Mouse (Mus musculus) left cerebral cortex, adult 2 months (tissue): ENCODE data around the gene Tspan32. TPM values are rescaled to one million over a fixed set of nuclear protein-coding genes. Genes with fewer than 3 reads are reported as not detected.

ENCODE experiments used
- DNase-seq, 2 experiments: peaks; one replicate each; pipeline ENCODE4 v3.0.0; 2021 to 2022; ENCODE audit warnings: low spot score in 2 of 2, mixed read lengths in 1 of 2; ENCODE audit errors: extremely low spot score in 1 of 2
- H3K27ac ChIP-seq: fragments of 200-600 bp; 2 replicates; pipeline ENCODE4 v1.8.1; 2022
- H3K4me3 ChIP-seq: fragments of 200-600 bp; 2 replicates; pipeline ENCODE4 v1.8.1; 2022
- CTCF ChIP-seq: fragments of 200-600 bp; IDR thresholded peaks from 2 replicates; pipeline ENCODE4 v1.8.1; 2022; ENCODE audit warnings: antibody characterized with exemption, mild to moderate bottlenecking, moderate library complexity
- intact Hi-C: fragments of 180-260 bp; cut with DNase I; formaldehyde crosslinking; loops from one replicate; pipeline ENCODE4 v1.15.1; 2025
- total RNA-seq, 2 experiments: library from RNA; stranded (reverse); gene quantifications; 2 replicates each; pipeline ENCODE4 v1.2.3; 2021

The Tspan32 gene
- total RNA-seq, 2 experiments from 2014 or later = 0.07 TPM; not detected in 1

DNA sequence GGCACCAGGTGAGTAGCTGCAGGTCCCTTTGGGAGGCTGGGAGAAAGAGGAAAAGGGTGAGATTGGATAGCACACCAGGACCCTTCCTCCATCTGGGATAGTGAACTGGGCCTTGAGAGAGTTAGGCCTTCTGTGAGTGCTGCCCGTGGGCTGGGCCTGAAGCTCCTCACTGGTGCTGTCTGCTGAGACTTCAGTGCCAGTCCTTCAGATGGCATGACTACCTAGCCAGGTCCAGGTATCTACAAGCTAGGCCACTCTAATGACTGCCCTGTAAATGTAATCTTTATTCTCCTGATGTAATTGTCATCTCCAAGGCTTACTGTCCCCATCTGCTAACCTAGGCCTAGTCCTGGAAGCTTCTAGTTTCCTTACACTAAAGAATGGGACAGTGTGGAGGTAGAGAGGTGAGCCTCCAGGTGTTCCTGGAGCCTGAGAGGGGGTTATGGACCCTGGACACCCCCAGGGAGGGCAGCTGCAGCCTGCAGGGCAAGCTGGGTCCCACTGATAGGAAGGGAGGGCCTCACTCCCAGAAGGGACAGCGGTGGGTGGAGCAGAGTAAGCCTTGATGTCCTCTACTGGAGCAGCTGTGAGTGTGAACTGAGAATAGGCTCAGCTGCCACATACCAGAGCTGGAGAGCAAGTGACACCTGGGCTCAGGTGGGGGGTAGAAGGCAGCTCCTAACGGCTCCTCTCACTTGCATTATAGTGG, 9.1 kb upstream of the Tspan32 start:
- H3K4me3 ChIP-seq = no peak overlapping the region
- TF ChIP-seq CTCF = no peak
- intact Hi-C loops = no loop called here
- no peak for DNase-seq
- no peak overlapping the region for H3K27ac ChIP-seq

DNA sequence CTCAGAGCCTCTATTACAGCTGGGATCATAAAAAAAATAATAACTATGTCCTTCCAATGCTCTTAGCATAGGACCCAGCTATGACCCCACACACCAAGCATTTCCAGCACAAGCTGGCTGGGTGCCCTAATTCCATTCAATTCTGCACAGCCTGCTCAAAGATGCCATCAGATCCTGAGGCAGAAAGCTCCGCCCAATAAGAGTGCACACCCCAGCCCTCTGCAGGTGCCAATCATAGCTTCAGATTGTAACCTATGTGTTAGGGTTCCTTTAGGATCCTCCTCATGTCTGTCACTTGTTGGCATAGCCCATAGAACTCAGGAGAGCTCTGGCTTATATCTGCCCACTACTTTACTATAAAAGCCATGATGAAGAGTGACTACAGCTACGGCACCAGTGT, 7.8 kb upstream of the Tspan32 start:
- Histone ChIP-seq H3K27ac (no peak overlapping the region), H3K4me3 (no peak overlapping the region)
- no peak for TF ChIP-seq CTCF
- DNase-seq = no peak
- intact Hi-C loops = no loop called here

DNA sequence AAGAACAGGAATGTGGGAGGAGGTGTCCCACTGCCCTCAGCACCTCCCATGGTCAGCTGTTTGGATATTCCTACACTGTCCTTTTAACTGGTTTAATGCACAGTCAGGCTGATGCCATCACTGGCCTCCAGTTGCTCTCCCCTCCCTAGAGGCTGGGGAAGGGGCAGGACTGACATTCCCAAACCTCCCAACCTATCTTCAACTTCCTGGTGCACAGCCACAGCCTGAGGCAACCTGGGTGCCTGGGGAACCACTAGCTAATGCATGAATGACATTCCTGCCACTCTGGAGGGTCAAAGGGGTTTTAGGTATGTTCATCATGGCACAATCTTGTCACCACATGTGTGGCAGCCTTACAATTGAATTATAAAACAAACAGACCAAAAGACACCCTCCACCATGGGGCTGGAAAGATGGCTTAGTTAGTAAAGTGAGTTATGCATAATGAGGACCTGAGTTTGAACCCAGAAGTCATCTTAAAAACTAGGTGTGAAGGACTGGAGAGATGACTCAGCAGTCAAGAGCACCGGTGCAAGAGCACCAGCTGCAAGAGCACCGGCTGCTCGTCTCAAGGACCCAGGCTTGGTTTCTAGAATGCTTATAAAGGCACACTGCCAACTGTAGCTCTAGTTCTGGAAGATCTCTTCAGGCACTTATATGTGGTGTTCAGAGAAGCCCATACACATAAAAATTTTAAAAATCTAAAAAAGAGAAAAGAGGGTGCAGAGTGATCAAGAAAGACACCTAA, 7.3 kb upstream of the Tspan32 start:
- intact Hi-C loops = no loop called here

DNA sequence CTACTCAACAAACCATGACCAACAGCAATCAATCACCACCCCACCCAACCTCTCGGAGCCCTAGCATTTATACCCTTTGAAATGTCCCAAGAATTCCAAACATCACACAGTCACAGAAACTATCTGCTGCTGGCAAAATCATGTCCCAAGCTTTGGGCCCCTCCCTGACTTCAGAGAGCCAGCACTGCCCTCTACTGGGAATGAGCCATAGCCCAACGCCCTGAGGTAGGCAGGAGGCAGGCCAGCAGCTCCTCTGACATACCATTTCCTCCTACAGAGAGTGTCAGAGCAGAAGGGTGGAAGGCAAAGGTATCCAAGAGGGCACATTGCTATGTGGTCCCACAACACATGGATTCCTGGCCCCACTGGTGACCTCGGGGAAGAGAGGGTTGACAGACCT, 2.2 kb upstream of the Tspan32 start:
- intact Hi-C loops = loop anchor here (10.0 kb wide), 1 partner anchor 462 kb away; the partner anchor contains the start of gene Cdkn1c
- TF ChIP-seq CTCF = peak; percentile 39
- no peak overlapping the region for H3K27ac ChIP-seq
- H3K4me3 ChIP-seq = no peak overlapping the region
- no peak for DNase-seq

More for the DNA sequence above, 7.3 kb upstream of the Tspan32 start:
- Histone ChIP-seq H3K27ac (no peak overlapping the region), H3K4me3 (no peak overlapping the region)
- no peak for TF ChIP-seq CTCF
- DNase-seq = no peak

DNA sequence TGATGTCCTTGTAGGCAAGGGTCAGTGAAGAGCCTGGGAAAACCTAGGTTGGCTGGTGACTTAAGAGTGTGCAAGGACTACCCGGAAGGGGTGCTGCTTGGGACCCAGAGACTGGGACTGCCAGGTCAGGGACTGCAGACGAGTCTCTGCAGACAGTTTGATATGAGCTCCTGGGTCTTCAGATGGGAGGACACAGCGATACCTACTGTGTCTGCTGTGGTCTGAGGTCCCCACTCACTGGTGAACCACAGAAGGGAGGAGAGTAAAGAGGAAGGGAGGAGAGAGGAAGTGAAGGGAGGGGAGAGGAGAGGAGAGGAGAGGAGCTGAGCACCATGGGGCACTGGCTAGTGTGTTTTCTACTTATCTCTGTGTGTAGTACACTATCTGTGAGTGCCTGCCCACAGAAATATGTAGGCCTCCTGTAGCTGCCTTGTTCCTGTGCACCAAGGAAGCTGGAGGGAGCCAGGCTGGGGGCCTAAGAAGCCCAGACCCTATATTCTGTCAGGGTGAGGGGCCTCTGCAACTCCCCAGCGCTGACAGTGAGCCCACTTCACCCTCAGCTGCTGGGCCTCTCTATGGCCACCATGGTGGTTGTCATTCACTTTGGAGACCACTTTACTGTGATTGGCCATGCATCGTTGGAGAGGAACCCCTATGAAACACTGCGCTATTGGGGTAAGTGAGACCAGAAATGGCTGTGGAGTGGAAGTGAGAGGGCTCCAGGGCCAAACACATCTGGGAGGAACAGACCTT, 674 bp downstream of the Tspan32 start:
- no peak for DNase-seq
- intact Hi-C loops = loop anchor here (5.0 to 10.0 kb wide), 2 partner anchors 132 to 459 kb away; partner anchors contain the start of gene Cdkn1c
- Histone ChIP-seq H3K27ac (no peak overlapping the region), H3K4me3 (no peak overlapping the region)
- no peak for TF ChIP-seq CTCF

DNA sequence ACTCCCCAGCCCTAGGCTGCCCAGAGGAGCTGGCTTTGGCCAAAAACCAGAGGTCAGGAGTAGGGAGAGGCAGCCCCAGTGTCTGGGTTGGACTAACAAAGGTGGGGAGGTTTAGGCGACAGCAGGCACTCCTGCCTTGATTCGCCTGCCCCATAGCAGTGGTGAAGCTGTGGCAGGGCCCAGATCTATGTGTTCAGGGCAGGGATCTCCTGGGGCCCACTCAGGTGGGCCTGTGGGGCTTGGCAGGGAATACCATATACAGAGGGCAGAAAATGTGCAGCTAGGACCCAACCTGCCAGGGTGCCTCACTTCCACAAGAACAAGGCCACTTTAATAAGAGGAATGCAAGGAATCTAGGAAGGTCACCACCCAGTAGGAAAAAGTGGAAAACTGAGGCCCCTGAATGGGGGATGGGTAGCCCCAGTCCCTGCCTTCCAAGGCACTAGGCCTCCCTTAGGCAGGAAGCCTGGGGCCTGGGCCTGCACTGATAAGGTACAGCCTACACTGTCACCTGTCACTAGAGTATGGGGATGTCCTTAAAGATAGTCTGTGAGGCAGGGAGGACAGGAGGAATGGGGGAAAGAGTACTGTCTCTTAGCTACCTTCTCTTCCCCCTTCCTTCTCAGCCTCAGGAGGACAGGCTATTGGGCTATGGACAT, 1.4 kb downstream of the Tspan32 start:
- H3K27ac ChIP-seq = no peak overlapping the region
- no peak for DNase-seq
- TF ChIP-seq CTCF = no peak
- intact Hi-C loops = loop anchor here (5.0 to 10.0 kb wide), 2 partner anchors 131 to 459 kb away; partner anchors contain the start of gene Cdkn1c
- H3K4me3 ChIP-seq = no peak overlapping the region

DNA sequence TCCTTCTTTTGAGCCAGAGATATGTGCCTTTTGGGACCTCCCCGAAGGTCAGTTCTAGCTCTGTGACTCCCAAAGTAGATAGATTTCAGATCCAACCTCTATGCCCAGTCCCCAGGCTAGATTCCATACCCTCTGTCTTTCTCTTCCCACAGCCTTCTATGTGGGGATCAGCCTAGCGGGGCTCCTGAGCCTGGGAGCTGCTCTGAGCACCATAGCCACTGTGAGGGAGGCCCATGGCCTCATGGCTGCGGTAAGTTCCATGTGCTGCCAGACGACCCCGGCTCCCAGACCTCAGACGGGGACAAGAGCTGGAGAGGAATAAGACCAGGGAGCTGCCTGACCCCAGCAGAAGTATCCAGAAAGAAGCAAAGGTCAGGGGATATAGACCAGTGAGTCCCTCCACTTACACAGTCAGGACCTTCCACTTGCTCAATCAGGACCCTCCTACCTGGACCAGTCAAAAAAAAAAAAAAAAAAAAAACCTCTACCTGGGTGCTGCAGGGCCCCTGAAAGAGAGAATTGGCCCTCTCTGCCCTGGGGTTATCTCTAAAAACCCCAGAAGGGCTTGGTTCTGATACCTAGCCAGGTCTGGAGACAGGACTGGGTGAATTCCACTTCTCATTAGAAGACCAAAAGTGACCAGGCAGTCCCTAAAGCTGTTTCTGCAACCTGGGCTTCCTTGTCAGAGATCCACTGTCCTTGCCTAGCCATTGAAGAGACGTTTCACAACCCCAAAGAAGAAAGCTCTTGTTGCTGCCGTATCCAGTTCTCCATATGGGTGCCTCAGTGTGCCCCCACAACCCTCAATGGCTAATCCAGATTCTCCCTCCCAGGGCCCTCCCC, 2.1 kb downstream of the Tspan32 start:
- intact Hi-C loops = loop anchor here (5.0 to 10.0 kb wide), 2 partner anchors 130 to 458 kb away; partner anchors contain the start of gene Cdkn1c
- no peak overlapping the region; the same call in 1 of the 2 replicates for H3K27ac ChIP-seq

DNA sequence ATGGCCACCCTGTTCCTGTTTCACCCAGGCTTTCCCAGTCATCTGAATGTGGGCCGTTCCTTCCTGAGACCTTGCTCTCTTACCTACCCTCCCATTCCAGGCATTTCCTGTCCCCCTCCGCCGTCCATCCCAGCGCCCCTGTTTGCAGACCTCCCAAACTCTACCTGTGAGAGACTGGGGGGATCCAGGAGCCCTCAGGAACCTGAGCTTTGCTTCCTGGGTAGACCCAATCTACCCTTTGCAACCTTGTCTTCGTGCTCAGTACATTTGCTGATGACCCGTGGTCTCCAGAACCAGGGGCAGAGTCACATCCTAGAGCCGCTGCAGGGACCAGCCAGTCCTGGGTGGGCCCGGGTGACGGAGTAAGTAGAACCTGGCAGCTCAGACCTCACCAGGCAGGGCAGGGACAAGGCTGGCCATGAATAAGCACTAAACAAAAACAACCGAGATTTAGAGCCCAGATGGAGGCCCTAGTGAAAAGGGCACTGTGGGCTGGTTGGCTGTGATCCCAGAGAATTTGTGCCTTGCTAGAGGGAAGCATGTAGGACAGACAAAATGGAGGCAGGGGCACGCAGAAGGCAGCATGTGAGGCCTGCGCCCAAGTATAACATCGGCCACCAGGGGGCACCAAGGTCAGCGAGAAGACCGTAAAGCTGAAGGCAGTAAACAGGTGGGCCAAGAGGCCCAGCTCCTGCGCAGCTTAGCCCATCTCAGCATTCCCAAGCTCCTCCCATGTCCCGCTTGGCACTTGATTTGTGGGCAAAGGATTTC, 2.9 kb downstream of the Tspan32 start:
- Histone ChIP-seq H3K4me3 (no peak overlapping the region), H3K27ac (peak overlapping the region; percentile 80)
- TF ChIP-seq CTCF = peak; percentile 86
- intact Hi-C loops = loop anchor here (1.0 to 10.0 kb wide), 5 partner anchors 45 to 457 kb away; partner anchors contain the start of genes Cd81, Cdkn1c and Tssc4
- peak; percentile 87 to 91 for DNase-seq

More for the DNA sequence above, 2.1 kb downstream of the Tspan32 start:
- DNase-seq = no peak
- no peak for TF ChIP-seq CTCF
- H3K4me3 ChIP-seq = no peak overlapping the region

DNA sequence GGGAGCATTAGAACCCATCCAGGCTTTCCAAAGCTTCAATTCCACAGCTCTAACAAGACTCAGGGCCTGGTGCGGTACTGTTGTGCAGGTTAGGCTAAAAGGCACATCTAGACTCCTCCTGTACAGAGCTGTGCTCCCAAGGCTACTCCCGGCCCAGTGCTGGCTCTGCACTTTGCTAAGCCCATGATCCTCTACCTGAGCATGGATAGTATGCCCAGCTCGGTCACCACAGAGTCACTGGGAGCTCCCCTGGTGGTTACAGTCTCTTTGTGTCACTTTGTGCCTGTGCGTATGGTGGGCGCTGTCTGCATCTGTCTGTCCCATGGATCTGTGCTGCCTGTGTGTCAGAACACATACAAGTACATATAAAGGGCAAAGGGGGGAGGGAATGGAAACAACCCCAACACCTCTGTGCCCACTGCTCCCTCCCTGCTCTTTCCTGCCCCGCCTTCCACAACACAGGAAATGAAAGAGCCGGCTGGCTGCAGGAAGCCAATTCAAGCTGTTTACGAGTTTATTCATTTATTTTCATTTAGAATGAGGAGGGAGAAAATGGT, 3.6 kb downstream of the Tspan32 start:
- no peak overlapping the region for H3K4me3 ChIP-seq

More for the DNA sequence above, 3.6 kb downstream of the Tspan32 start:
- peak overlapping the region; percentile 80 for H3K27ac ChIP-seq
- no peak; the same call in 1 of the 2 replicates for TF ChIP-seq CTCF
- DNase-seq = no peak
- intact Hi-C loops = loop anchor here (1.0 to 10.0 kb wide), 5 partner anchors 44 to 456 kb away; partner anchors contain the start of genes Cd81, Cdkn1c and Tssc4
